Mouse (Mus musculus) testis, postnatal 14 days (tissue): ENCODE results near the gene Npl.
A peak's percentile ranks its signal among the peaks of the same experiment; 100 is the strongest.
"Not testable (repeated sequence)": the region's sequence is repeated elsewhere in the genome, so short reads cannot be mapped to it uniquely, and the experiment has no call there.

Experiments
- DNase-seq: peaks from one replicate; pipeline ENCODE4 v3.0.0; 2021; ENCODE audit warnings: low spot score

Npl gene

GRCm38 (mm10) chr1:153542726-153543320, 7.0 kb downstream of the Npl start:
- peak; percentile 71 for DNase-seq

GRCm38 (mm10) chr1:153540753-153541152, 9.1 kb downstream of the Npl start:
- DNase-seq, result no peak

GRCm38 (mm10) chr1:153539739-153540333, 10.0 kb downstream of the Npl start:
- DNase-seq, result no peak

- DNase-seq, result peak; percentile 72
Measured at GRCm38 (mm10) chr1:153535611-153536010, 14.2 kb downstream of the Npl start.

- DNase-seq, result not testable (repeated sequence)
Measured at GRCm38 (mm10) chr1:153532896-153533295, 16.9 kb downstream of the Npl start.

GRCm38 (mm10) chr1:153532234-153532841, 17.5 kb downstream of the Npl start:
- no peak for DNase-seq

- DNase-seq, result no peak
Measured at GRCm38 (mm10) chr1:153531677-153532233, 18.1 kb downstream of the Npl start.

- no peak for DNase-seq
Measured at GRCm38 (mm10) chr1:153522116-153522515, 27.7 kb downstream of the Npl start.

- DNase-seq, result no peak
Measured at GRCm38 (mm10) chr1:153515368-153515767, 34.5 kb downstream of the Npl start.

GRCm38 (mm10) chr1:153510330-153511009, 39.4 kb downstream of the Npl start:
- DNase-seq, result no peak

GRCm38 (mm10) chr1:153509569-153509968, 40.3 kb downstream of the Npl start:
- not testable (repeated sequence) for DNase-seq

GRCm38 (mm10) chr1:153509012-153509411, 40.8 kb downstream of the Npl start:
- no peak for DNase-seq

GRCm38 (mm10) chr1:153506266-153506665, 43.6 kb downstream of the Npl start:
- DNase-seq, result peak; percentile 82

- no peak for DNase-seq
Measured at GRCm38 (mm10) chr1:153501644-153502321, 48.1 kb downstream of the Npl start.

- DNase-seq, result no peak
Measured at GRCm38 (mm10) chr1:153500030-153500429, 49.8 kb downstream of the Npl start.

GRCm38 (mm10) chr1:153496030-153496429, 53.8 kb downstream of the Npl start:
- DNase-seq, result no peak

GRCm38 (mm10) chr1:153493931-153494330, 55.9 kb downstream of the Npl start:
- no peak for DNase-seq

- no peak for DNase-seq
Measured at GRCm38 (mm10) chr1:153493338-153493737, 56.5 kb downstream of the Npl start.

GRCm38 (mm10) chr1:153491822-153492221, 58.0 kb downstream of the Npl start:
- peak; percentile 75 for DNase-seq

- no peak for DNase-seq
Measured at GRCm38 (mm10) chr1:153491345-153491744, 58.5 kb downstream of the Npl start.

- no peak for DNase-seq
Measured at GRCm38 (mm10) chr1:153489963-153490362, 59.9 kb downstream of the Npl start.

- DNase-seq, result no peak
Measured at GRCm38 (mm10) chr1:153489540-153489939, 60.3 kb downstream of the Npl start.
